Mouse (Mus musculus): ENCODE measurements at regions not wholly inside any gene's neighbourhood (a gene's known extent, or its start where the extent isn't known, plus 50 kb on each side); places are given as distances from the start of the nearest gene placed in this dataset.

DNA sequence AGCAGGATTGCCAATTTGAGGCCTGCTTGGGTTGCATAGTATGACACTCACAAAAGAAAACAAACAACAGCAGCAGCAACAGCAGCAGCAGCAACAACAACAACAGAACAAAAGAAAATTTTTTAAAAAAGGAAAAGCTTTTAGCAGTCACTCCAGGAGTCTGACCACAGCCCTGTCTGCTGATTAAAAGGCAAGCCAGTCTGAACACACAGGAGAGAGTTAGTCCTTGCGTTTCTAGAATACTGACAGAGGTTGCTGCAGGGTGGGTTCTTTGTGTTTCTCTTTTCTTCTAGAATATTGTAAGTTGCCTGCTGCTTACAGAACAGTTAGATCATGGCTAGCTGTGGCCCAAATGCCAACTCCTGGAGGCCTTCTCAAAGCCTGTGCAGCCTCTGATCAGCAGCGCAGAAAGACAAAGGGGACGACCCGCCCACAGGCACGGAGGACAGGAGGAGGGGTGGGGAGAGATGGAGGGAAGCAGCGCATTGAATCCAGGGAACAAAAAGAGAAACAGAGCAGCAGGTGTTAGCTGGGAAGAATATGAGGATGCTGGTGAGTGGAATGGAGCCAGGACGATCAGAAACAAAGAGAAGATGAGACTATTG lies 55.2 kb upstream of the Zc3h12c start:
- Histone ChIP-seq H3K4me1 (ENCODE audit: control insufficient read depth, insufficient read depth, low read length) (peaks cover 12% of the 10 kb centered on the region), H3K9ac (ENCODE audit: low read depth, low read length) (peak overlapping the region; percentile 23; the same call in 1 of the 2 replicates), H3K27me3 (ENCODE audit: control insufficient read depth, insufficient read depth, low read depth, low read length) (no peaks in the 10 kb centered on the region), H3K36me3 (ENCODE audit: control insufficient read depth, insufficient read depth, low read length) (no peaks in the 10 kb centered on the region), H3K4me2 (ENCODE audit: low read length) (peak overlapping the region; percentile 30), H3K27ac (ENCODE audit: low read length) (peak overlapping the region; percentile 74), H3K4me3 (ENCODE audit: low read depth, low read length) (no peak overlapping the region), H3K9me3 (replicated peaks; ENCODE audit: control insufficient read depth, low read length, poor library complexity, severe bottlenecking) (no peaks in the 10 kb centered on the region)
- WGBS = 4% methylated on average over 7 of the region's 7 CpGs
- peak; percentile 89 for ATAC-seq
